Mouse (Mus musculus): ENCODE measurements around the gene Dffb. TPM values are rescaled to one million over a fixed set of nuclear protein-coding genes. Genes with fewer than 3 reads are reported as not detected.

The Dffb gene
- polyA plus RNA-seq, 1 experiment, result 14.3 TPM

DNA sequence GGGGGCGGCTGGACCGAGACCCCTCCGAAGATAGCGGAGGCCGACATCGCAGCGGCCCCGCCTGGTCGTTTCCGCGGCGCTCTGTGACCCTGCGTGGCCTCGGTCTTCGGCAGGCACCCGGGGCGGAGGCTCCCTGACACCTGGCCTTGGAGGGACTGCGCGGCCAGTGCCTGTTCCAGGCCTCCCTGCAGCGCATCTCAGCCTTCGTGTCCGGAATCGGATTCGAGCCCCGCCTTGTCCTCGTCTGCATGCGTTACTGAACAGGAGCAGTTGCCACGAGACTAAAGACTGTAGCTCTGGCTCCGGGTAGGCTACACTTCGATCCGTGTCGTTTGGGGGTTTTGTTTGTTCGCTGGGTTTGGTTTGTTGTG is 351 bp upstream of the Dffb start:
- under 1% methylated on average over 33 of the region's 33 CpGs for WGBS
- DNase-seq, result no peak
- H3K4me3 ChIP-seq (replicated peaks; ENCODE audit: extremely low read depth, low read depth, low read length), result peak overlapping the region; percentile 90
- no peak for TF ChIP-seq CTCF (IDR thresholded peaks at IDR 0.05; ENCODE audit: insufficient read depth, low read length)
- TF ChIP-seq POLR2A (IDR thresholded peaks at IDR 0.05; ENCODE audit: borderline replicate concordance, extremely low read depth, low read depth, low read length), result no peak
- peaks cover 2% of the 10 kb centered on the region; the same call in 1 of the 2 replicates for H3K4me1 ChIP-seq (ENCODE audit: control insufficient read depth, insufficient read depth, low read length)

DNA sequence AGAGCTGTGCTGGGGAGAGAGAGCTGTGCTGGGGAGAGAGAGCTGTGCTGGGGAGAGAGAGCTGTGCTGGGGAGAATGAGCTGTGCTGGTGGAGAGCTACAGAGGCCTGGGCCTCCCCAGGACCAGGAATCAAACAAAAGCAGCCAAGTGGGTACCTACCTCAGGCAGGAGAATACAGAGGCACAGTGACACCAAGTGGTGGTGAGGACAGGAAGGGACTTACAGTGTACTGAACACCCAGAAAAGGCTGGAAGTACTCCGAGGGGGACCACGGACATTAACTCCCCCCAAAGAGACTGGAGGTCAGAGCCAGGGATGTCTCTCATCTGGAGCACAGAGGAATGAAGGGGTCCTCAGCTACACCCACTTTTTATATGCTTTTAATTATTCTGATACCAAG is 6.9 kb downstream of the Dffb start:
- WGBS, result 88% methylated on average over 2 of the region's 2 CpGs
- DNase-seq, result no peak
- H3K4me3 ChIP-seq (replicated peaks; ENCODE audit: extremely low read depth, low read depth, low read length), result no peak overlapping the region
- no peaks in the 10 kb centered on the region for H3K4me1 ChIP-seq (ENCODE audit: control insufficient read depth, insufficient read depth, low read length)
- TF ChIP-seq POLR2A (IDR thresholded peaks at IDR 0.05; ENCODE audit: borderline replicate concordance, extremely low read depth, low read depth, low read length), result no peak
- no peak for TF ChIP-seq CTCF (IDR thresholded peaks at IDR 0.05; ENCODE audit: insufficient read depth, low read length)

DNA sequence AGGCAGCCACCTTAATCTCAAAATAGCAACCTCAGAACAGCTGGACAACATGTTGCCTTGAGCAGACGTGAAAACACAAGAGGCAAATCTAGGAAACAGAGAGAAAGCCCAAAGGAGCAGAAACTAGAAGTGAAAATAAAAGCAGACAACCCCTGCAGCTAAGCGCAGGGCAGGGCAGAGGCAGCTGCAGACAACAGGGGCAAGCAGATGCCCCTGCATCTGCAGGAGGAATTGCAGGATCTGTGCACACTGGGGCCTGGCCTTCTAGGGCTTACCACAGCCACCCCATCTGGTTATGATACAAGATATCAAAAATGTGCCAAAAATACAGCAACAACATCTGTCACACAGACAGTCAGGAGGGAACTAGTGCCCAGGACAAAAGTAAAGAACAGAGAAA is 7.4 kb downstream of the Dffb start:
- 90% methylated on average over 2 of the region's 2 CpGs for WGBS
- Histone ChIP-seq H3K4me3 (replicated peaks; ENCODE audit: extremely low read depth, low read depth, low read length) (no peak overlapping the region), H3K4me1 (ENCODE audit: control insufficient read depth, insufficient read depth, low read length) (no peaks in the 10 kb centered on the region)
- TF ChIP-seq CTCF (IDR thresholded peaks at IDR 0.05; ENCODE audit: insufficient read depth, low read length) (no peak), POLR2A (IDR thresholded peaks at IDR 0.05; ENCODE audit: borderline replicate concordance, extremely low read depth, low read depth, low read length) (no peak)
- no peak for DNase-seq

DNA sequence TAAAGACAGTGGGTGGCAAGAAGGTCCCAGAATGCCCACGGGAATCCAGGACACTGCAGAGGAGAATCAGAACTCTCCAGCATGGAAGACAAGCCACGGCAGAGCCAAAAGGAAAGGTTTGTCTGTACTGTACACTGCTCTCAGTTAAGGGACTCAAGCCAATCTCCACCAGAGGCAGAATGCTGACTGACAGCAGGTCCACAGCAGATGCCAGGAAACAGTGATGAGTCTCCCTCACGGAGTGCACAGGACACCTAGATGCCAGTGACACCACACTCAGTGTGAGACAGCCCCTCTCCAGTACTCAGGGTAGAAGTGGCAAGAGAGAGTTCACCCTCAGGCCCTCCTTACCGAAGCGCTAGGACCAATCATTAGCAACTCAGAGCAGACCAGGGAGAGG is 8.3 kb downstream of the Dffb start:
- 89% methylated on average over 5 of the region's 5 CpGs for WGBS
- DNase-seq, result no peak
- no peaks in the 10 kb centered on the region for H3K4me1 ChIP-seq (ENCODE audit: control insufficient read depth, insufficient read depth, low read length)
- TF ChIP-seq POLR2A (IDR thresholded peaks at IDR 0.05; ENCODE audit: borderline replicate concordance, extremely low read depth, low read depth, low read length), result no peak
- TF ChIP-seq CTCF (IDR thresholded peaks at IDR 0.05; ENCODE audit: insufficient read depth, low read length), result no peak
- H3K4me3 ChIP-seq (replicated peaks; ENCODE audit: extremely low read depth, low read depth, low read length), result no peak overlapping the region

DNA sequence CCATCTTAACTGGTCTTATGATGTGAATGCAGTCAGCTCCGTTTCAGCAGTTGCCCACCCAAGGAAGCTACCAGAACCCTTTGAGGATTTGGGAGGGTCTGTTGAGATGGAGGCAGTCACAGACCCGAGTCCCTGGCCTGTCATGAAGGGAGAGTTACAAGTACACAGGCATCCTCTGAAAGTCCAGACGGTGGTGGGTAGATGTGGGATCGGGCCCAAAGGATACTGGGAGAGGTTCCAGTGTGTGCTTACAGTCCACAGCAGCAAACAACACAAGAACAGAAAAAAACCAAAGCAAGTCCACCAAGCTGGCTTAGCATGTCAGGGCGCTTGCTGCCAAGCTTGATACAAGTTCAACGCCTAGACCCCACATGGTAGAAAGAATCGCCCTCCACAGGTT is 12.3 kb downstream of the Dffb start:
- DNase-seq, result no peak
- TF ChIP-seq CTCF (IDR thresholded peaks at IDR 0.05; ENCODE audit: insufficient read depth, low read length) (no peak), POLR2A (IDR thresholded peaks at IDR 0.05; ENCODE audit: borderline replicate concordance, extremely low read depth, low read depth, low read length) (no peak)
- WGBS, result 84% methylated on average over 7 of the region's 7 CpGs

DNA sequence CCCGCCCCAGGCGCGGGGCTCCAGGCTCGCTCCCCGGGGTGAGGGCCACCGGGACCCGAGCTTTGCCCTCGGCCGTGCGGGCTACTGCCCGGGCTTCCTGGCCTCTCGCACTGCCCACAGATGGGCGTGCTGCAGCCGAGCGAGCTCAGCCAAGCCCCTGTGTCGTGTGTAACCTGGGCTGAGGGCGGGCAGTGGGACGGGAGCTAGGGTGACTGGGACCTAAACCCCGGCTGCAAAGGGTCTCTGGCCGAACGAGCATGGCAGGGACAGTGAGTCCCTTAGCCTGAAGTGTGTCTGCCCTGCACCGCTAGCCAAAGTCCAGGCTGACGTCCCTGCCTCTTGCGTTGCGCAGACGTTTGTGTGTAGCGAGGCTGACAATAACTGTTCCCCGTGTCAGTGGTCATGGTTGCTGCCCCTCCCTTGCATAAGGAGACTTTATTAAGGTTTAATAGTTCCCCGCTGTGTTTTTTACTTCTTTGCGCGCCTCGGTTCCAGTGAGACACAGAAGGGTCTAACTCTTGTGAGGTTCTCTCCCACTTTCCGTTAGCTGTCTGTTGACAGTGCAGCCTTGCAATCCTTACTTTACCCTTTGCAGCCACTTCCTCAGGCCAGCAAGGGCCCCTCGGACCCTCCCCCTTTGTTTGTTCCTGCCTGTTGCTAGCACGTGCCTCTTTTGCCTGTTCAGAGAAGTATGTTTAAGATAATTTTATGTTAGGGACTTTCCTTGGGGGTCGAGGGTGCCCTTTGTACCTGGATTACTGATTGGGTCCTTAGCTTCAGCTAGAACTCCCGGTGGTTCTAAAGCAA is 17.3 kb downstream of the Dffb start:
- WGBS, result under 1% methylated on average over 37 of the region's 37 CpGs
- TF ChIP-seq CTCF (IDR thresholded peaks at IDR 0.05; ENCODE audit: insufficient read depth, low read length) (no peak), POLR2A (IDR thresholded peaks at IDR 0.05; ENCODE audit: borderline replicate concordance, extremely low read depth, low read depth, low read length) (no peak)
- DNase-seq, result no peak

More for the DNA sequence above, 12.3 kb downstream of the Dffb start:
- Histone ChIP-seq H3K4me3 (replicated peaks; ENCODE audit: extremely low read depth, low read depth, low read length) (no peak overlapping the region), H3K4me1 (ENCODE audit: control insufficient read depth, insufficient read depth, low read length) (no peaks in the 10 kb centered on the region)

DNA sequence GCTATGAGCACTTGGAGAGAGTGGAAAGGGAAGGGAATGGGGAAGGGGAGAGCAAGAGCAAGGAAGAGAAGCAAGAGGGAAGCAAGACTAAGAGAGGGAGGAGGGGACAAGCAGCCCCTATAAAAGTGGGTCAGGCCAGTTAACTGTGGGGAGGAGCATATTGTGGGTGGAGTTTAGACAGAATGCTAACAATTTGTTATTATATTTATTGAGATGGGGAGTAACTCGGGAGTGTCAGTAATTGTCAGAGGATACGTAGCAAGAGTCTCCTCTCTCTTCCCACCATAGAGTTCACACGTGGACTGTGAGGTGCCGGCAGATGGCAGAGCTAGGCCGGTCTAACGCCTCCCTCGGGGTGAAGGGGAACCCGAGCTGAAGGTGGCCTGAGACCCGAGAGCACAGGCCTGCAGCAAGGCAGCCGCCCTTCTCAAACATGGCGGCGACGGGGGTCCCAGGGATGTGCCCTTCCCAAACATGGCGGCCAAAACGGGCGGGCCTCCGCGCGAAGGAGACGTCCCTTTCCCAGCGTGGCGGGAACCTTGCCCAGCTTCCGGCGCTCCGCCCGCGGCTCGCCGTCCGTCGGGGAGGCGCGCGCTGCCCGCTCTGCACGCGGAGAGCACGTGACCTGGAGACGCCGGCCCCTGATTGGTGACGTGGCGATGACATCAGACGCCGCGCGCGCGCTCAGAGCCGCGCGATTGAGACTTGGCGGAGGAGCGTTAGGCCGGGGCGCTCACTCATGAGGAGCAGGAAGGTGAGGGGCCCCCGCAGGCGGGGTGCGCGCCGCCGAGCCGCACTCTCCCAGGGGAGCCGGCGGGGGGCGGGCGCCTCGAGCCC is 18.1 kb downstream of the Dffb start, which contains the start of gene A430005L14Rik:
A430005L14Rik (plus strand) TSS at position 669 of the 837 bp plus-strand sequence.
- Histone ChIP-seq H3K4me3 (replicated peaks; ENCODE audit: extremely low read depth, low read depth, low read length) (peak within 1 kb of the TSS; percentile 74), H3K4me1 (ENCODE audit: control insufficient read depth, insufficient read depth, low read length) (no peaks in the 10 kb centered on the region)
- WGBS, result 2% methylated on average over 65 of the region's 67 CpGs
- TF ChIP-seq CTCF (IDR thresholded peaks at IDR 0.05; ENCODE audit: insufficient read depth, low read length) (no peak), POLR2A (IDR thresholded peaks at IDR 0.05; ENCODE audit: borderline replicate concordance, extremely low read depth, low read depth, low read length) (peak; percentile 68; the same call in 1 of the 2 replicates)
- DNase-seq, result peak; percentile 96

More for the DNA sequence above, 17.3 kb downstream of the Dffb start:
- Histone ChIP-seq H3K4me1 (ENCODE audit: control insufficient read depth, insufficient read depth, low read length) (no peaks in the 10 kb centered on the region), H3K4me3 (replicated peaks; ENCODE audit: extremely low read depth, low read depth, low read length) (peak overlapping the region; percentile 74)

DNA sequence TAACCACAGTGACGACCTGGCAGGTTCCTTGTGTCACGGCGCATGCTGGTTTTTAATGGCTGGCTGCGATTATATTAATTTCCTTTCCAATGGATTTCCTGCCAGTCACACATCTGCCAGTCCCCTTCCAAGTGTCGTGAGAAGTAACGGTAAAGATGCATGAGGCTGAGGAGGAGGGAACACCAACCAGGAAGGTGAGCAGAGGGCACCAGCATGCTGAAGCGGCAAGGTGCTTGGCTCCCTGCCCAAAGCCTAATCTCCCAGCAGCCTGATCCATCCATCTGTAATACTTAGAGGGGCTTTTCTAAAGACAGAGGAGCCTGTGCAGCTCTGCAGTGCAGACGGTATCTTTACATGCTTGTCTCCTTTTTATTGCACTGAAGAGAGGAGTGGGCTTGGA is 19.3 kb downstream of the Dffb start:
- WGBS, result 63% methylated on average over 8 of the region's 8 CpGs
- Histone ChIP-seq H3K4me3 (replicated peaks; ENCODE audit: extremely low read depth, low read depth, low read length) (no peak overlapping the region), H3K4me1 (ENCODE audit: control insufficient read depth, insufficient read depth, low read length) (no peaks in the 10 kb centered on the region)
- TF ChIP-seq CTCF (IDR thresholded peaks at IDR 0.05; ENCODE audit: insufficient read depth, low read length), result no peak
- no peak for TF ChIP-seq POLR2A (IDR thresholded peaks at IDR 0.05; ENCODE audit: borderline replicate concordance, extremely low read depth, low read depth, low read length)
- no peak for DNase-seq

DNA sequence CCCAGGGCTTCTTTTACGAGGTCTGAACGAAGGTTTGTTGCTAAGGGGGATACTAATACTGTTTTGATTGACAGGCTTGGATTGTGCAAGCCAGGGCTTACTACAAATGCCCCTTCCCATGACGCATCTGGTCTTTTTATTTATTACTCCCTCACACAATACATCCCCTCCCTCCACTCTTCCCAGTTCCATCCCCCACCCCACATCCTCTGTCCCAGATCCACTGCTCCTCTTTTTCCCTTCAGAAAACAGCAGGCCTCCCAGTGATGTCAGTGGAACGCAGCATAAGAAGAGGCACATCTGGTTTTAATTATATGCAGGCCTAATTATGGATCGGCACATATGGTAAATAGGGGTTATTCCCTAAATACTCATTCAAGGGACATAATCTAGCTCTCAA is 23.2 kb downstream of the Dffb start:
- no peak for DNase-seq
- Histone ChIP-seq H3K4me1 (ENCODE audit: control insufficient read depth, insufficient read depth, low read length) (no peaks in the 10 kb centered on the region), H3K4me3 (replicated peaks; ENCODE audit: extremely low read depth, low read depth, low read length) (no peak overlapping the region)
- TF ChIP-seq POLR2A (IDR thresholded peaks at IDR 0.05; ENCODE audit: borderline replicate concordance, extremely low read depth, low read depth, low read length) (no peak), CTCF (IDR thresholded peaks at IDR 0.05; ENCODE audit: insufficient read depth, low read length) (no peak)
- WGBS, result 50% methylated on average over 5 of the region's 5 CpGs
